13 mouse cellular contexts compared by ENCODE assay signal in the genomic region with DNA sequence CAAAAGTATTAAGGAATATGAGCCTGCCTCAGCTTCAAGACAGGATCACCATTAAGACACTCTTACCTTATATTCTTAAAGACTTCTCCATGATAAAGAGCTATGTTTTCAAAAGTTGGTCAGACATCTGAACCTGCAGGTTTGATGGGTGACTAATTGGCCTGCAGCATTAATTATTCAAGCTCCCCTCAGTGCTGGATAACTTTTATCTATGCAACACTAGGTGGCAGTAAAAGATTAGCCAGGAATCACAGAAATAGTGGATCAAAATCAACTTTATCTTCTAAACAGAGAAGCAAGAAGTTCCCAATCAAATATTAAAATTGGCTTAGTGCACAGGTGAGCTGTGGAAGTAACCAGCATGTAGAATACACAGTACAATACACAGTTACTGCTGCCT. TPM values are rescaled to one million over a fixed set of nuclear protein-coding genes. Genes with fewer than 3 reads are reported as not detected.
A peak's percentile ranks its signal among the peaks of the same experiment; 100 is the strongest.
DNase-seq lines count a peak whose midpoint lies in the region; ATAC-seq and TF ChIP-seq lines count a peak whose summit lies in the region.
"Had no signal": no experiment of that assay in that cellular context is flagged by ENCODE, and none has a peak within 500 bp of the region (broad histone marks: within the 10 kb centered on the region; RNA-seq: fewer than 3 reads in every experiment).

No protein-coding gene starts in this region.

- H3K9ac ChIP-seq in embryonic facial prominence, embryonic 11.5 days (replicated peaks; ENCODE audit: low read length), result no peak overlapping the region
- no peak overlapping the region for H3K9ac ChIP-seq in kidney, postnatal 0 days (ENCODE audit: low read depth, low read length)
- no peak overlapping the region for H3K9ac ChIP-seq in kidney, embryonic 14.5 days (ENCODE audit: low read depth, low read length)
- H3K9ac ChIP-seq in embryonic facial prominence, embryonic 14.5 days (ENCODE audit: low read depth, low read length), result no peak overlapping the region

- intact Hi-C loops in left cerebral cortex, postnatal 4 days (cut with DNase I), result loop anchor here (10.0 kb wide), 2 partner anchors 175 to 285 kb away; partner anchors contain the start of gene Tpp2

- H3K9me3 ChIP-seq in embryonic facial prominence, embryonic 11.5 days (replicated peaks; ENCODE audit: control insufficient read depth, low read length), result no peaks in the 10 kb centered on the region
- H3K9me3 ChIP-seq in embryonic facial prominence, embryonic 10.5 days, result no peaks in the 10 kb centered on the region
- H3K9me3 ChIP-seq in kidney, postnatal 0 days (replicated peaks; ENCODE audit: low read length), result no peaks in the 10 kb centered on the region
- no peaks in the 10 kb centered on the region for H3K9me3 ChIP-seq in kidney, embryonic 14.5 days (ENCODE audit: control insufficient read depth, low read length)
- H3K9me3 ChIP-seq in embryonic facial prominence, embryonic 14.5 days (ENCODE audit: control insufficient read depth, low read length), result no peaks in the 10 kb centered on the region

- no peaks in the 10 kb centered on the region for H3K4me1 ChIP-seq in embryonic facial prominence, embryonic 11.5 days (ENCODE audit: control insufficient read depth, insufficient read depth, low read length)
- H3K4me1 ChIP-seq in embryonic facial prominence, embryonic 10.5 days, result no peaks in the 10 kb centered on the region
- no peaks in the 10 kb centered on the region for H3K4me1 ChIP-seq in kidney, postnatal 0 days (replicated peaks; ENCODE audit: insufficient read depth, low read length)
- no peaks in the 10 kb centered on the region for H3K4me1 ChIP-seq in kidney, embryonic 14.5 days (ENCODE audit: control insufficient read depth, insufficient read depth, low read length)
- no peaks in the 10 kb centered on the region for H3K4me1 ChIP-seq in embryonic facial prominence, embryonic 14.5 days (ENCODE audit: control insufficient read depth, insufficient read depth, low read length)

- no peak overlapping the region for H3K4me2 ChIP-seq in embryonic facial prominence, embryonic 11.5 days (ENCODE audit: low read depth, low read length)
- H3K4me2 ChIP-seq in kidney, postnatal 0 days (ENCODE audit: low read length), result no peak overlapping the region
- no peak overlapping the region for H3K4me2 ChIP-seq in kidney, embryonic 14.5 days (replicated peaks; ENCODE audit: low read depth, low read length)
- no peak overlapping the region for H3K4me2 ChIP-seq in embryonic facial prominence, embryonic 14.5 days (ENCODE audit: low read depth, low read length)
- H3K4me2 ChIP-seq: heart, embryonic 11.5 days had no signal

- no peak overlapping the region for H3K27ac ChIP-seq in embryonic facial prominence, embryonic 11.5 days (replicated peaks; ENCODE audit: low read depth, low read length)
- H3K27ac ChIP-seq in embryonic facial prominence, embryonic 10.5 days (replicated peaks), result no peak overlapping the region
- no peak overlapping the region for H3K27ac ChIP-seq in kidney, postnatal 0 days
- no peak overlapping the region for H3K27ac ChIP-seq in kidney, embryonic 14.5 days (ENCODE audit: low read depth, low read length)
- no peak overlapping the region for H3K27ac ChIP-seq in embryonic facial prominence, embryonic 14.5 days (replicated peaks; ENCODE audit: low read depth, low read length)

- no peaks in the 10 kb centered on the region for H3K27me3 ChIP-seq in embryonic facial prominence, embryonic 11.5 days (ENCODE audit: control insufficient read depth, insufficient read depth, low read length)
- no peaks in the 10 kb centered on the region for H3K27me3 ChIP-seq in embryonic facial prominence, embryonic 10.5 days (replicated peaks; ENCODE audit: low read depth, poor library complexity, severe bottlenecking)
- H3K27me3 ChIP-seq in kidney, postnatal 0 days (ENCODE audit: insufficient read depth, low read length), result no peaks in the 10 kb centered on the region
- no peaks in the 10 kb centered on the region for H3K27me3 ChIP-seq in kidney, embryonic 14.5 days (ENCODE audit: control insufficient read depth, insufficient read depth, low read length)
- no peaks in the 10 kb centered on the region for H3K27me3 ChIP-seq in embryonic facial prominence, embryonic 14.5 days (replicated peaks; ENCODE audit: control insufficient read depth, insufficient read depth, low read length)

- no peak for ATAC-seq in embryonic facial prominence, embryonic 11.5 days (replicated peaks; ENCODE audit: insufficient number of reproducible peaks, low FRiP score, low TSS enrichment, low read depth)
- no peak for ATAC-seq in kidney, postnatal 0 days (replicated peaks; ENCODE audit: low FRiP score, low read depth)
- ATAC-seq in kidney, embryonic 14.5 days (ENCODE audit: low FRiP score, low TSS enrichment), result no peak
- ATAC-seq in CD4-positive, CD25-positive, alpha-beta regulatory T cell, adult 4 months, result peak; percentile 61
- ATAC-seq in embryonic facial prominence, embryonic 14.5 days (ENCODE audit: low read depth), result no peak

- no peaks in the 10 kb centered on the region for H3K36me3 ChIP-seq in embryonic facial prominence, embryonic 11.5 days (replicated peaks; ENCODE audit: control insufficient read depth, insufficient read depth, low read depth, low read length)
- peaks cover 81% of the 10 kb centered on the region for H3K36me3 ChIP-seq in embryonic facial prominence, embryonic 10.5 days (replicated peaks)
- 0 out of 2 replicates have a peak, but pooled peaks cover 9% of the 10 kb centered on the region for H3K36me3 ChIP-seq in kidney, postnatal 0 days (ENCODE audit: insufficient read depth, low read length)
- H3K36me3 ChIP-seq in kidney, embryonic 14.5 days (ENCODE audit: control insufficient read depth, insufficient read depth, low read length), result peaks cover 21% of the 10 kb centered on the region
- H3K36me3 ChIP-seq in embryonic facial prominence, embryonic 14.5 days (ENCODE audit: control insufficient read depth, insufficient read depth, low read length), result peaks cover 39% of the 10 kb centered on the region

- no peak overlapping the region for H3K4me3 ChIP-seq in embryonic facial prominence, embryonic 11.5 days (ENCODE audit: low read depth, low read length)
- H3K4me3 ChIP-seq in embryonic facial prominence, embryonic 10.5 days, result no peak overlapping the region
- no peak overlapping the region for H3K4me3 ChIP-seq in kidney, postnatal 0 days (replicated peaks; ENCODE audit: low read depth, low read length)
- no peak overlapping the region for H3K4me3 ChIP-seq in kidney, embryonic 14.5 days (ENCODE audit: low read length)
- no peak overlapping the region for H3K4me3 ChIP-seq in embryonic facial prominence, embryonic 14.5 days (ENCODE audit: low read depth, low read length)
- H3K4me3 ChIP-seq: myocyte had no signal

- peak; percentile 9 for DNase-seq in embryonic facial prominence, embryonic 11.5 days (ENCODE audit: low spot score)
- no peak for DNase-seq in embryonic facial prominence, embryonic 10.5 days (ENCODE audit: low spot score)
- peak; percentile 70 for DNase-seq in kidney, postnatal 0 days (ENCODE audit: low spot score)
- DNase-seq in embryonic facial prominence, embryonic 14.5 days (ENCODE audit: low spot score), result peak; percentile 16
- no peak for DNase-seq in right cerebral cortex, postnatal 4 days
- no peak for DNase-seq in left cerebral cortex, postnatal 4 days
- DNase-seq: cerebellum, adult 18-20 months; kidney, adult 18-20 months; right cerebral cortex, postnatal 14 days had no signal

- TF ChIP-seq CTCF in kidney, postnatal 0 days (IDR thresholded peaks at IDR 0.05; ENCODE audit: low read depth), result peak; percentile 79

RNA-seq across cellular contexts. Expression of gene 1500015O10Rik, which starts 29.7 kb away (rescaled TPM):
- 0.40 and 0.48 TPM in 2 replicates for polyA plus RNA-seq in embryonic facial prominence, embryonic 11.5 days (2014; fragmentation: Nextera tagmentation; extraction: Ambion mirVana)
- 0.23 TPM in 1 of 2 replicates, not detected in the other for polyA plus RNA-seq in embryonic facial prominence, embryonic 10.5 days (2016; fragmentation: Nextera tagmentation; extraction: Ambion mirVana)
- polyA plus RNA-seq in kidney, postnatal 0 days (2015; fragmentation: Nextera tagmentation; extraction: Ambion mirVana), result 23.4 and 25.1 TPM in 2 replicates
- polyA plus RNA-seq in kidney, embryonic 14.5 days (2014; fragmentation: Nextera tagmentation; extraction: Ambion mirVana), result 2.4 and 3.1 TPM in 2 replicates
- polyA plus RNA-seq in CD4-positive, CD25-positive, alpha-beta regulatory T cell, adult 4 months (2017; shearing (Covaris generic)), result not detected
- polyA plus RNA-seq in embryonic facial prominence, embryonic 14.5 days (2014; fragmentation: Nextera tagmentation; extraction: Ambion mirVana), result 93.9 and 107 TPM in 2 replicates
- total RNA-seq in left cerebral cortex, postnatal 4 days (2021), result 1 to 10 TPM; 2.3 TPM

Comparison
In these comparisons a context has a peak if more than half of its experiments do, and no peak if none do; other contexts are left out.
1. DNase-seq: peak in embryonic facial prominence, embryonic 11.5 days (single experiment), kidney, postnatal 0 days (single experiment) and embryonic facial prominence, embryonic 14.5 days (single experiment); none in embryonic facial prominence, embryonic 10.5 days (single experiment), right cerebral cortex, postnatal 4 days (single experiment) and left cerebral cortex, postnatal 4 days (single experiment).